Mouse (Mus musculus) frontal cortex, postnatal 14 days (tissue): ENCODE data around the gene Pdss1.

Source experiments
- DNase-seq, 2 experiments: peaks; one replicate each; pipeline ENCODE4 v3.0.0; 2022; ENCODE audit warnings: low spot score in 2 of 2

The Pdss1 gene

DNA sequence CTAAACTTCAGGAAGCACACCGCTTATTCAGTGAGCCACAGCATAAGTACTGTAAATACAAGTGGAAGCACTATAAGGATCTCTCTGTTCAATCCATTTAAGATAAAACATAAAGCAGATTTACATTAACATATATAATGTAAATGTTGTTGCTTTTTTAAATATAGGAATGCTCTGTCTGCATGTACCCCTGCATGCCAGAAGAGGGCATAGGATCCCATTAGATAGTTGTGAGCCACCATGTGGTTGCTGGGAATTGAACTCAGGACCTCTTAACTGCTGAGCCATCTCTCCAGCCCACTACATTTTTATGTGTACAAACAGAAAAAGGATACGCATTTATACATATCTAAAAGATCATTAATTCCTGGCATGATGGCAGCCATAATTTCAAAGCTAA lies 66.4 kb downstream of the Pdss1 start:
- DNase-seq = no peak

DNA sequence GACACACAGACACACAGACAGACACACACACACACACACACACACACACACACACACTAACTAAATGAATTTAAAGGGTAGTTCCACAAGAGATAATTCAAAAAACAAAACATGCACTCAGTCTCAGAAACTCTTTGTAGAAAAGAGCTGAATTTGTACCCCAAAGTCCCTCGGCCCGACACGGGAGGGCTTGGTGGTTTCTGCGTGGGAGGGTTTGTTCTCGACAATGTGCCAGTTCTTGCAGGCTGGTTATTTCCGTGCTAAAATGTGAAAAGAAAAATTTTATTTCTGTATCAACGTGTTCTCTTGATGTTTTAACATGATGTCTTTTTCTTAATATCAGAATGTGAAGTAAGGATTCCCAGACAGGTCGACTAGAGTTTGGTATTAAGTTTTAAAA lies 66.9 kb downstream of the Pdss1 start:
- peak in 1 of 2 experiments; percentile 30 for DNase-seq

DNA sequence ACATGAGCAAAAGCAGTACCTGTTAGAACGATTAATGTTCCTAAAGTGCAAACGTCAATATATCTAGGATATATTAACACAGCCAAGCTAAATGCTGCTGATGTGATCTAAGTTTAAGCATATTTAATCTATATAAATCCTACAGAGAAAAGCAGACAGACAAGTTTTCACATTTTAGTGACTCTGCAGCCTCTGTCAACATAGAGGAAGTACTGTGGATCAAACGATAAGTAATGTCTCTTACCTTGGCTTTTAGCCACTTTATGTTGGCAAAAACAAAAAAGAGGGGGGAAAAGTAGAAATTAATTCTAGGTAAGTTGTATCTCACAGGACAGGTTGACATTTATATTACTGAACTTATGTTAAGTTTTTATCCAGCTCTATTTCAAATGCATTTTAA lies 67.6 kb downstream of the Pdss1 start:
- no peak for DNase-seq

DNA sequence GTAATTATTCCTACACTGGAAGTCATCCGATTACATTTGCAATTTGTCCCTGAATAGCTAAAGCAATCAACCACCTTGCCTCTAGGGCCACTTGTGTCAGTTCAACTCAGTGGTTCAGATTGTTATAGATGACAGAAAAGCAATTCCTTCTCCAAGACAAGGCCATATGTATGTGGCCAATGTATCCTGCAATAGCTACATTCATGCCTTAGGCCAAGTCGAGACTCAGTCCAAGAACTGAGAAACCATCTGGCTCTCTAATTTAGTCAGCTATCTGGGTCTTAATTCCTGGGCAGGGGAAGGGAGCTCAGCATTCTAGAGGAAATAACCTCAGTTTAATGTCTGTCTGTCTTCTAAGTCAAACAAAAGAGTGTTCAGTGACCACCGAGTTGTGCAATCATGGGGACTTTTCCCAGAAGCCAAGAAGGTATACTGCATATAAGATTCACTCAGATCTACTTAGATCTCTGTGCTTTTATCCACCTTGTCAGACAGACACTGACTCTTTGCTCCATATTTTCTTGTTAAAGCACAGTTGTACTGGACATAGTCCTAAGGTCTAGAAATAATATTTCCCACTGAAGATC lies 82.2 kb downstream of the Pdss1 start:
- no peak for DNase-seq

DNA sequence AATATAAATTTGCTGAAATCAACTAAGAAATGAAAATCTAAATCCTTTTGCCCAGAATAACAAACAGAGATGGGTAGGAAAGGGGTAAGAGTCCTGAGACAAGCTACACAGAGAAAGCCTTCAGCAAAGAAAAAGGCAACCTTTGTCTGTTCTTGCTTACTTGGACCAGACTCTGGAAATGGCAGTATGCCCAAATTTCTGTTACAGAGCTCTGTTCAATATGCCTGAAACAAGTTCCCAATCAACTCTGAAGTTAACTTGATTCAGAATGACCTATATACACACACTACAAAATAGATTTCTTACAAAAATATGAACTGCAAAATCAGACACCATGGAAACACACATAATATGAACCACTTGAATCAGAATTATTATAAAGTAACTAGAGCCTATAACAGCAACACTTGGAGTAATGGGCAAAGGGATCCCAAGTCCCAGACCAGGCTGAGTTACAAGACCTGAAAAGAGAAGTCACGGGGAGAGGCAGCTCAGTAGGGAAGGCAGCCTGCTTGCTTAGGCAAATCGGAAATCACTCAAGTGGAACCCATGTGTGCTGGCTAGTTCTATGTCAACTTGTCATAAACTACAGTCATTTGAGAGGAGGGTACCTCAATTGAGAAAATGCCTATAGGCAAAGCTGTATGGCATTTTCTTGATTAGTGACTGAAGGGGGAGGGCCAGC lies 90.8 kb downstream of the Pdss1 start:
- DNase-seq = no peak
